Mouse (Mus musculus): ENCODE results near the gene Ugt2b34. TPM values are rescaled to one million over a fixed set of nuclear protein-coding genes. Genes with fewer than 3 reads are reported as not detected.
"Not testable (repeated sequence)": the region's sequence is repeated elsewhere in the genome, so short reads cannot be mapped to it uniquely, and the experiment has no call there.

Ugt2b34 gene
- polyA plus RNA-seq, 1 experiment from 2014 or later, result 0.04 TPM

- Histone ChIP-seq H3K36me3 (no peaks in the 10 kb centered on the region), H3K4me1 (no peaks in the 10 kb centered on the region), H3K4me2 (no peak overlapping the region), H3K9me3 (no peaks in the 10 kb centered on the region), H3K9ac (no peak overlapping the region), H3K27ac (no peak overlapping the region), H3K4me3 (no peak overlapping the region), H3K27me3 (no peaks in the 10 kb centered on the region)
- WGBS, result 19% methylated on average over 1 of the region's 1 CpGs
- no peak for ATAC-seq (ENCODE audit: insufficient number of reproducible peaks, insufficient read depth, low FRiP score, low TSS enrichment, low read depth)
Measured at GRCm38 (mm10) chr5:86857682-86858081, 49.1 kb downstream of the Ugt2b34 start.

GRCm38 (mm10) chr5:86856505-86856904 lies 50.2 kb downstream of the Ugt2b34 start:
- WGBS, result 79% methylated on average over 13 of the region's 13 CpGs
- not testable (repeated sequence) for H3K27ac ChIP-seq; H3K9ac ChIP-seq; H3K36me3 ChIP-seq; H3K4me2 ChIP-seq; H3K4me3 ChIP-seq; H3K9me3 ChIP-seq; ATAC-seq (ENCODE audit: insufficient number of reproducible peaks, insufficient read depth, low FRiP score, low TSS enrichment, low read depth); H3K27me3 ChIP-seq; H3K4me1 ChIP-seq

- 45% methylated on average over 5 of the region's 5 CpGs for WGBS
- H3K4me2 ChIP-seq, result no peak overlapping the region
- H3K4me3 ChIP-seq, result no peak overlapping the region
- no peaks in the 10 kb centered on the region for H3K36me3 ChIP-seq
- H3K9me3 ChIP-seq, result no peaks in the 10 kb centered on the region
- no peaks in the 10 kb centered on the region for H3K27me3 ChIP-seq
- H3K4me1 ChIP-seq, result no peaks in the 10 kb centered on the region
- ATAC-seq (ENCODE audit: insufficient number of reproducible peaks, insufficient read depth, low FRiP score, low TSS enrichment, low read depth), result no peak; the same call in 1 of the 2 replicates
- no peak overlapping the region for H3K9ac ChIP-seq
- no peak overlapping the region for H3K27ac ChIP-seq
Measured at GRCm38 (mm10) chr5:86851658-86852057, 55.1 kb downstream of the Ugt2b34 start.

GRCm38 (mm10) chr5:86850104-86850503 lies 56.6 kb downstream of the Ugt2b34 start:
- Histone ChIP-seq H3K27me3 (no peaks in the 10 kb centered on the region), H3K4me1 (no peaks in the 10 kb centered on the region), H3K4me3 (no peak overlapping the region), H3K36me3 (no peaks in the 10 kb centered on the region), H3K9ac (no peak overlapping the region), H3K9me3 (no peaks in the 10 kb centered on the region), H3K27ac (no peak overlapping the region), H3K4me2 (no peak overlapping the region)
- ATAC-seq (ENCODE audit: insufficient number of reproducible peaks, insufficient read depth, low FRiP score, low TSS enrichment, low read depth), result no peak

GRCm38 (mm10) chr5:86841261-86841660 lies 65.5 kb downstream of the Ugt2b34 start:
- not testable (repeated sequence) for H3K9ac ChIP-seq; H3K27ac ChIP-seq; H3K36me3 ChIP-seq; H3K27me3 ChIP-seq; ATAC-seq (ENCODE audit: insufficient number of reproducible peaks, insufficient read depth, low FRiP score, low TSS enrichment, low read depth); H3K4me3 ChIP-seq; H3K4me1 ChIP-seq; H3K9me3 ChIP-seq; H3K4me2 ChIP-seq

GRCm38 (mm10) chr5:86840207-86840606 lies 66.5 kb downstream of the Ugt2b34 start:
- peaks cover 20% of the 10 kb centered on the region for H3K36me3 ChIP-seq
- H3K4me1 ChIP-seq, result no peaks in the 10 kb centered on the region
- no peak for ATAC-seq (ENCODE audit: insufficient number of reproducible peaks, insufficient read depth, low FRiP score, low TSS enrichment, low read depth)
- no peak overlapping the region for H3K27ac ChIP-seq
- no peak overlapping the region for H3K9ac ChIP-seq
- H3K9me3 ChIP-seq, result peaks cover 4% of the 10 kb centered on the region; the same call in 1 of the 2 replicates
- no peak overlapping the region for H3K4me3 ChIP-seq
- WGBS, result 89% methylated on average over 2 of the region's 2 CpGs
- H3K27me3 ChIP-seq, result no peaks in the 10 kb centered on the region
- no peak overlapping the region for H3K4me2 ChIP-seq

Other genes starting within 250 kb of the Ugt2b34 start
- 0.65 and 0.72 TPM in 2 replicates for gene Tmprss11b, start 230.6 kb downstream of the Ugt2b34 start, polyA plus RNA-seq (2015; fragmentation: Nextera tagmentation; extraction: Ambion mirVana)
- 0.06 TPM in 1 of 2 replicates, not detected in the other for gene Tmprss11e, start 161.1 kb downstream of the Ugt2b34 start, polyA plus RNA-seq (2015; fragmentation: Nextera tagmentation; extraction: Ambion mirVana)
- gene Ythdc1, start 102.7 kb downstream of the Ugt2b34 start, polyA plus RNA-seq (2015; fragmentation: Nextera tagmentation; extraction: Ambion mirVana), result 49.6 and 57.2 TPM in 2 replicates
- not detected in 2 replicates for gene Ugt2b1, start 19.6 kb upstream of the Ugt2b34 start, polyA plus RNA-seq (2015; fragmentation: Nextera tagmentation; extraction: Ambion mirVana)
- gene Ugt2b35, start 93.9 kb upstream of the Ugt2b34 start, polyA plus RNA-seq (2015; fragmentation: Nextera tagmentation; extraction: Ambion mirVana), result not detected in 2 replicates
- gene Ugt2b36, start 185.6 kb upstream of the Ugt2b34 start, polyA plus RNA-seq (2015; fragmentation: Nextera tagmentation; extraction: Ambion mirVana), result 0.36 TPM in 1 of 2 replicates, not detected in the other
- gene Ugt2b5, start 233.4 kb upstream of the Ugt2b34 start, polyA plus RNA-seq (2015; fragmentation: Nextera tagmentation; extraction: Ambion mirVana), result 0.23 TPM in 1 of 2 replicates, not detected in the other